Mouse (Mus musculus): ENCODE measurements around the gene Fam189a1. TPM values are rescaled to one million over a fixed set of nuclear protein-coding genes. Genes with fewer than 3 reads are reported as not detected.

The Fam189a1 gene
- total RNA-seq, 2 experiments from 2014 or later: not detected

DNA sequence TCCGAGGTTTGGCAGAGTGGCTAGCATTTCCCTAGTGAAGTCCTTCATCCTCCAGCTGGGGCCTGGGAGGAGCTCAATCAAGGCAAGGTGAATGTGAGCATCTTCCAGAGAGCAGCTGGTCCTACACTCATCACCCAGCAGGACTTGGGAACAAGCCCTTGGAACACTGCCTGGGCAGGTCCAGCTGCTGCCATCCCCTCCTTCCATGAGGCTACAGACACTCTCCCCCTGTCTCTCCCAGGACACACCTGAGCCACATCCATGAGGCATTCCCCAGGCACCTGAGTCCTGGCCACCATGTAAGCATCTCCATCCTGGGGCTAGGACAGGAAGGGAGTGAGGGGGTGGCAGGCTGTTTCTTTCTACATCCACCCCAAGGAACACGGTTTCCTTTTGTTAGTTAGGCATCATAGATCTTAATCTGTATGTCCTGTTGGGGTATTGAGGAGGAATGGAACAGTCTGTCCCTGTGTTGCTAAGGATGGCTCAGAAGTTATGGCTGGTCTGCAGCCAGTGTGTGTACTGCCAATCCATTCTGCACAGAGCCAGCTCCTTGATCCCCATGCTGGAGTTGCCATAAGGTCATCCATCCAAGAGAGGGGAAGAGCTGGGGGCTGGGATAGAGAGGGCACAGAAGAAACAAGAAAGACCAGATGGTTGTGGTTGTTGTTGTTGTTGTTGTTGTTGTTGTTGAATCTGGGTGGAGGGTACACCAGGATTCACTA is 174.7 kb downstream of the Fam189a1 start:
- ATAC-seq (replicated peaks; ENCODE audit: poor library complexity, severe bottlenecking): no peak

GRCm38 (mm10) chr7:64973590-64974262 is 182.6 kb downstream of the Fam189a1 start:
- no peak for ATAC-seq (replicated peaks; ENCODE audit: poor library complexity, severe bottlenecking)

- no peak; the same call in 1 of the 2 replicates for ATAC-seq (replicated peaks; ENCODE audit: poor library complexity, severe bottlenecking)
Measured at GRCm38 (mm10) chr7:64962128-64962527, 194.2 kb downstream of the Fam189a1 start.

GRCm38 (mm10) chr7:64959087-64959486 is 197.3 kb downstream of the Fam189a1 start:
- no peak for ATAC-seq (replicated peaks; ENCODE audit: poor library complexity, severe bottlenecking)

GRCm38 (mm10) chr7:64952181-64952580 is 204.2 kb downstream of the Fam189a1 start:
- ATAC-seq (replicated peaks; ENCODE audit: poor library complexity, severe bottlenecking): no peak

DNA sequence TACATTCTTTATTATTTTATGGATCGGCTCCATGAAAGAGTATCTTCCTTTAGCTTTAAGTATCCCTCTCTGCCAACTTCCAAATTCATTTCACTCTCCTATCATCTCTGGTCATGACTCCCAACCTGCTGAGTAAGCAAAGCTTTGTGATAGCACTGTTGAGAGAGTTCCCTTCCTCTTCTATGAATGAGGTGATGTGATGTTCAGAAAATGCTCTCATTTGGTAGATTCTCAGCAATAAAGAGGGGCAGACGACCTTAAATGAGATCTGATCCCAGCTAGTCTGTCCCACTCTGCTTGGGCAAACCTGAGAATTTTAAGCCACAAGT is 205.6 kb downstream of the Fam189a1 start:
- ATAC-seq (replicated peaks; ENCODE audit: poor library complexity, severe bottlenecking): no peak

DNA sequence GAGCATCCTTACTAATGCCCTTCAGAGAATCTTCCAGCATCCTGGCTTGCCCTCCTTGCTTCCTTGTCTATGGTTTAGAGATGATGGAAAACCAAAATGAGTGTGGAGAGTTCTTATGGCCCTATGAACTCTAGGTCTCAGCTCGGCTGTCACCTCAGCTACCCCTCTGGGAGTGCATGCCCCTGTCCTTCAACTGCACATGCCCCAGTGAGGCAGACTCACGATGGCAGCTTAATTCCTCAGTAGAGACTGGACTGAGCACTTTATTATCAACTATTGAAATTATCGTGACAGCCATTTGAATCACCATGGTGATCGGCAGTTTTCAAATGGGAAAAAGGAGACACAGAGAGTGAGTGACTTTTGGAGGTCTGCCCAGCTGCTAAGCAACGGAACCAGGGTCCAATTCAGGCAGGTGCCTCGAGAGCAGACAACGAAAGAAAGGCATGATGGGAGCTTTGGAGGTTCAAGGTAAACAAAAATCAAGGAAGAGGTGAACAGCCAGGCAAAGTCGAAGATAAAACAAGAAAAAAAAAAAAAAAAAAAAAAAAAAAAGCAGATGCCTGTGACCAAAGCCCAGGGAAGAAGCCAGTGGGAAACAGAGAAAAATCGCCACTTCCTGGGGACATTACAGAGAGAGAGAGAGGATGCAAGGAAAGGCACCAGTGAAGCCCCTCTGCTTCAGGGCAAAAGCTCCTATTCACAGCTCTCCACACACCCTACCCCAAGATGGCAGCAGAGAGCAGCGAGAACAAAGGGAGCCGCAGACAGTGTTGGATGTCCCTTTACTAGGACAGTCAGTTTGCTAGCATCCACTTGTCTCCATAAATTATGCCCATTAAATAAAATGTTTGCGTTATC is 206.2 kb downstream of the Fam189a1 start:
- ATAC-seq (replicated peaks; ENCODE audit: poor library complexity, severe bottlenecking): peak; percentile 90

DNA sequence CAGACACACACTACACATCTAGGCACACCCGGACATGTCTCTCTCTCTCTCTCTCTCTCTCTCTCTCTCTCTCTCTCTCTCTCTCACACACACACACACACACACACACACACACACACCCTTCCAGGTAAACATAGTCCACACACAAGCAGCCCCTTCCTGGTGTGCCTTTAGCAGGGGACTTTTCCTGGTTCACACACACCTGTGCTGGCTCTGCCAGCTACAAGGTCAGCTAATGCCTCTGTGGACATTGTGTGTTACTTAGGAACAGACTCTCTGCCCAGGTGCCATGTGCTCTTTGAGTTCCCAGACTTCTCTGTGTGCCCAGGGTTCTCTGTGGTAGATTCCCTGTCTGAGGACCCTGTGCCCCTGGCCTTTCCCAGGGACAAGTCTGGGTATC is 206.9 kb downstream of the Fam189a1 start:
- ATAC-seq (replicated peaks; ENCODE audit: poor library complexity, severe bottlenecking): no peak

DNA sequence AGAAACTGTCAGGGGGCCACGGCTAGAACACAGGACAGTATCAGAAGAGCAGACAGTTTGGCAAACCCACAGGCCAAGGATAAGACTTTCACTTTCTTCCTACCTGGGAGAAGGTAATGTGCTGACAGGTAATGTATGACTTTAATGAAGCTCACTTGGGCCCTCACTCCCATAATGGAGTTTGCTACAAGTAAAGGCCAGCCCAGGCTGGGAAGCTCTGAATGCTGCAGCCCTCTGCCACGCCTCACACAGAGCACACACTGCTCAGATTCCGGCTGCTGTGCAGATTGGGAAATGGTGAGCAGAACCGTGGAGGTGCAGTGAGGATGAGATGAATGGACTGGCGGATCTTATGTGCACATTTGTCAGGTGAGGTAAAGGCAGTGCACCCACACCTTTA is 211.7 kb downstream of the Fam189a1 start:
- ATAC-seq (replicated peaks; ENCODE audit: poor library complexity, severe bottlenecking): no peak

DNA sequence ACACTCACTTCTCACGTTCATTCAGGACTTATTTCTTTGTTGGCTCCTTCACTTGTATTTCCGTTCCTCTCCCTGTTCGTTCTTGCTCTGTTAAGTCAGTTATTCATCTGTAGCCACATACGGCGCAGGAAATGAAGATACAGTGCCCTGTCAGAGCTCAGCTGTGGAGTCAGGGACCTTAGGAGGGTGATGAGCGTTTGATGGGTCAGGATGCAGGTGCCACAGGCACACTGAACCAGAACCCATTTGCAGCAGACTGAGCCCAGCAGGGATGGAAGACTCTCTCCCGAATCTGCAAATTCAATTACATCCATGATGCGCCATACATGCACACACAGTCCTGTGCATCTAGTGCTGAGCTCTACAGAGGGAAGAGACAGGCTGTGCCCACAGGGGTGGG is 212.2 kb downstream of the Fam189a1 start:
- no peak for ATAC-seq (replicated peaks; ENCODE audit: poor library complexity, severe bottlenecking)

- ATAC-seq (replicated peaks; ENCODE audit: poor library complexity, severe bottlenecking): no peak
Measured at GRCm38 (mm10) chr7:64936927-64937326, 219.4 kb downstream of the Fam189a1 start.

DNA sequence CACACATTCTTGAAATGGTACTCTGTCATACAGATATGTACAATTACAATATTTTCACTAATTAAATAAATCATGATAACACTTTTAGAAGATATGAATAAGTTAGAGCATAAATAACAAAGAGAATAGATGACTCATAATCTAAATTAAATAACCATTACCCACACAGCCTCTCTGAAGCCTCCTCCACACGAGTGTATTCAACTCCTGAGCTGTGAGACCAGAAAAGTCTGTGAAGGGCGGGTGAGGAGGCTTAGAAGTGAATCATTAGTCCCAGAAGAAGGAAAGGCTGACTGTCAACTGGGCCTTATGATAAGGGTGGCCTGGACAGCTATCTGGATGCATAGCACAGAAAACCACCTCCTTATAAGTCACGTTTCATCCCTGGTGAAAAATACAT is 222.3 kb downstream of the Fam189a1 start:
- ATAC-seq (replicated peaks; ENCODE audit: poor library complexity, severe bottlenecking): no peak

DNA sequence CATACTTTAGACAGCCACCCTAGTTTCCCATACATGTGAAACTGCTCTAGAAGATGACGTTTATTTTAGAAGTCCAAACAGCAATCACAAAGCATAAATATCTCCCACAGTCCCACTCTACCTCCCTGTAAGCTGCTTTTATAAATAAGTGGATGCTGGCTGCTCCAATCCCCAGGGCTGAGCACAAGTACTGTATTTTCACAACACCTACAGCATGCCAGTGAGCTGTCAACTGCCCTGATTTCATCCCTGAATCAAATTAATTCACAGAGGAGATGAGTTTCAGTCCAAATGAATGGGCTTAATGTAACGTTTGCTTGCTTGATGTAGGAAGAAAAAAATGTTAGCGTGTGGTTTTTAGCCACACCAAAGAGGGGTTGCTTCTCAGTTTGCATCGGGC is 225.4 kb downstream of the Fam189a1 start:
- ATAC-seq (replicated peaks; ENCODE audit: poor library complexity, severe bottlenecking): no peak

- no peak for ATAC-seq (replicated peaks; ENCODE audit: poor library complexity, severe bottlenecking)
Measured at GRCm38 (mm10) chr7:64923918-64924317, 232.5 kb downstream of the Fam189a1 start.

- ATAC-seq (replicated peaks; ENCODE audit: poor library complexity, severe bottlenecking): no peak
Measured at GRCm38 (mm10) chr7:64921189-64921588, 235.2 kb downstream of the Fam189a1 start.

- no peak for ATAC-seq (replicated peaks; ENCODE audit: poor library complexity, severe bottlenecking)
Measured at GRCm38 (mm10) chr7:64920735-64921134, 235.6 kb downstream of the Fam189a1 start.

- ATAC-seq (replicated peaks; ENCODE audit: poor library complexity, severe bottlenecking): no peak
Measured at GRCm38 (mm10) chr7:64916654-64917053, 239.7 kb downstream of the Fam189a1 start.

GRCm38 (mm10) chr7:64915121-64915520 is 241.2 kb downstream of the Fam189a1 start:
- ATAC-seq (replicated peaks; ENCODE audit: poor library complexity, severe bottlenecking): no peak

GRCm38 (mm10) chr7:64911945-64912344 is 244.4 kb downstream of the Fam189a1 start:
- no peak for ATAC-seq (replicated peaks; ENCODE audit: poor library complexity, severe bottlenecking)

- ATAC-seq (replicated peaks; ENCODE audit: poor library complexity, severe bottlenecking): no peak
Measured at GRCm38 (mm10) chr7:64910208-64910607, 246.2 kb downstream of the Fam189a1 start.

DNA sequence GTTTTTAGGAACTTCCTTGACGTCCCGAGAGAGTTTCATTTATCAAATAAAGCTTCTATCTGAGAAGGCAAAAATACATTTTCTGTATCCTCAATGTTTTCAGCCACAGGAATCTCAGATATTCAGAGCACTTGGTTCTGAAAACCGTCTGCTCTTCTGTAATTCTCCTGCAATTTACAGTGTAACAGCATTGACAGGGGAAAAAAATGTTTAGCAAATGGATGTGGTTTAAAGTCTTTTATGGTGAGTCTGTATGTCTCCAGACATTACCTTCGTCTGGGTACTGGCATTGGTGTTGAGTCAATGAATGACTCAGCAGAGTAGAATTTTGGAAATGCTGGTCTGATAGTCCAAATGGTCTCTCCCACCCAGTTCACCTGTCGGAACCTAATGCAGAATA is 249.4 kb downstream of the Fam189a1 start:
- no peak for ATAC-seq (replicated peaks; ENCODE audit: poor library complexity, severe bottlenecking)
